In genomic region chr6:6168566-6169134, GRCm38 (mm10) we compare ENCODE assay signal across 10 mouse cellular contexts. TPM values are rescaled to one million over a fixed set of nuclear protein-coding genes. Genes with fewer than 3 reads are reported as not detected.
DNase-seq lines count a peak whose midpoint lies in the region; ATAC-seq lines count a peak whose summit lies in the region.
"Had no signal": no experiment of that assay in that cellular context is flagged by ENCODE, and none has a peak within 500 bp of the region (broad histone marks: within the 10 kb centered on the region; RNA-seq: fewer than 3 reads in every experiment).

No protein-coding gene starts in this region.

- H3K4me3 ChIP-seq in embryonic facial prominence, embryonic 14.5 days (ENCODE audit: low read depth, low read length): no peak overlapping the region
- H3K4me3 ChIP-seq in hindbrain, embryonic 11.5 days (ENCODE audit: low read depth, low read length): no peak overlapping the region

- H3K4me1 ChIP-seq in embryonic facial prominence, embryonic 14.5 days (ENCODE audit: control insufficient read depth, insufficient read depth, low read length): 0 out of 2 replicates have a peak, but pooled peaks cover under 1% of the 10 kb centered on the region
- peaks cover 10% of the 10 kb centered on the region for H3K4me1 ChIP-seq in hindbrain, embryonic 11.5 days (replicated peaks; ENCODE audit: control insufficient read depth, insufficient read depth, low read length)

- no peak overlapping the region for H3K9ac ChIP-seq in embryonic facial prominence, embryonic 14.5 days (ENCODE audit: low read depth, low read length)
- no peak overlapping the region for H3K9ac ChIP-seq in hindbrain, embryonic 11.5 days (ENCODE audit: low read depth, low read length)

- no peaks in the 10 kb centered on the region for H3K36me3 ChIP-seq in embryonic facial prominence, embryonic 14.5 days (ENCODE audit: control insufficient read depth, insufficient read depth, low read length)
- no peaks in the 10 kb centered on the region for H3K36me3 ChIP-seq in hindbrain, embryonic 11.5 days (ENCODE audit: control insufficient read depth, insufficient read depth, low read length)

- 71% methylated on average over 11 of the region's 11 CpGs for WGBS in embryonic facial prominence, embryonic 14.5 days
- 80% methylated on average over 11 of the region's 11 CpGs for WGBS in hindbrain, embryonic 11.5 days

- ATAC-seq in embryonic facial prominence, embryonic 14.5 days (ENCODE audit: low read depth): peak; percentile 57; the same call in 1 of the 2 replicates
- ATAC-seq in hindbrain, embryonic 11.5 days (ENCODE audit: low FRiP score): peak; percentile 67
- no peak for ATAC-seq in megakaryocyte-erythroid progenitor cell, adult 5-6 weeks (replicated peaks; ENCODE audit: low FRiP score, low TSS enrichment, poor library complexity, severe bottlenecking)

- H3K9me3 ChIP-seq in embryonic facial prominence, embryonic 14.5 days (ENCODE audit: control insufficient read depth, low read length): no peaks in the 10 kb centered on the region
- H3K9me3 ChIP-seq in hindbrain, embryonic 11.5 days (ENCODE audit: control insufficient read depth, low read length): no peaks in the 10 kb centered on the region

- H3K27me3 ChIP-seq in embryonic facial prominence, embryonic 14.5 days (replicated peaks; ENCODE audit: control insufficient read depth, insufficient read depth, low read length): no peaks in the 10 kb centered on the region
- no peaks in the 10 kb centered on the region for H3K27me3 ChIP-seq in hindbrain, embryonic 11.5 days (ENCODE audit: control insufficient read depth, insufficient read depth, low read length)

- intact Hi-C loops in left cerebral cortex, postnatal 4 days (cut with DNase I): no loop called here
- intact Hi-C loops in left cerebral cortex, postnatal 14 days (cut with DNase I): no loop called here

- no peak overlapping the region for H3K27ac ChIP-seq in embryonic facial prominence, embryonic 14.5 days (replicated peaks; ENCODE audit: low read depth, low read length)
- H3K27ac ChIP-seq in hindbrain, embryonic 11.5 days (ENCODE audit: low read depth, low read length): no peak overlapping the region
- H3K27ac ChIP-seq: macrophage had no signal

- no peak overlapping the region for H3K4me2 ChIP-seq in embryonic facial prominence, embryonic 14.5 days (ENCODE audit: low read depth, low read length)
- H3K4me2 ChIP-seq in hindbrain, embryonic 11.5 days (replicated peaks; ENCODE audit: low read depth, low read length): no peak overlapping the region

- DNase-seq in left cerebral cortex, postnatal 4 days: peak; percentile 35
- no peak for DNase-seq in left cerebral cortex, adult 8-10 months (ENCODE audit: low spot score in 2 of 2)
- peak; percentile 77 for DNase-seq in embryonic facial prominence, embryonic 14.5 days (ENCODE audit: low spot score)
- DNase-seq in hindbrain, embryonic 11.5 days (ENCODE audit: low spot score): peak; percentile 40
- DNase-seq in lung, postnatal 36 days: peak; percentile 12
- DNase-seq in gastrocnemius, postnatal 10 days: no peak
- DNase-seq in left cerebral cortex, postnatal 14 days (ENCODE audit: low spot score in 2 of 2): no peak
- DNase-seq: thymus, postnatal 4 days had no signal

RNA-seq across cellular contexts. Expression of gene Slc25a13, which starts 48.3 kb away (rescaled TPM):
- 1 to 10 TPM; 2.4 to 2.5 TPM for total RNA-seq in left cerebral cortex, postnatal 4 days (2021)
- total RNA-seq in left cerebral cortex, adult 8-10 months (2022): 1 to 10 TPM; 3.6 to 6.6 (median 5.6) TPM
- 16.9 and 18.1 TPM in 2 replicates for polyA plus RNA-seq in embryonic facial prominence, embryonic 14.5 days (2014; fragmentation: Nextera tagmentation; extraction: Ambion mirVana)
- polyA plus RNA-seq in hindbrain, embryonic 11.5 days (2014; fragmentation: Nextera tagmentation; extraction: Ambion mirVana): 31.0 and 32.5 TPM in 2 replicates
- total RNA-seq in gastrocnemius, postnatal 10 days (2021): 1 to 10 TPM; 1.7 to 1.9 TPM
- total RNA-seq in left cerebral cortex, postnatal 14 days (2021): 1 to 10 TPM; 1.6 to 1.9 TPM
- 8.0 and 12.4 TPM in 2 replicates for total RNA-seq in megakaryocyte-erythroid progenitor cell, adult 5-6 weeks (2014; fragmentation: Nextera tagmentation)
- total RNA-seq in megakaryocyte-erythroid progenitor cell, adult 5-6 weeks (2017): 18.2 and 35.3 TPM in 2 replicates

Comparison
In these comparisons a context has a peak if more than half of its experiments do, and no peak if none do; other contexts are left out.
1. DNase-seq: peak in left cerebral cortex, postnatal 4 days (single experiment), embryonic facial prominence, embryonic 14.5 days (single experiment), hindbrain, embryonic 11.5 days (single experiment) and lung, postnatal 36 days (single experiment); none in left cerebral cortex, adult 8-10 months (0 of 2), gastrocnemius, postnatal 10 days (single experiment) and left cerebral cortex, postnatal 14 days (0 of 2).